Mouse (Mus musculus) left cerebral cortex, adult 9 months (tissue): ENCODE data around the gene Inip.
"Not testable (repeated sequence)": the region's sequence is repeated elsewhere in the genome, so short reads cannot be mapped to it uniquely, and the experiment has no call there.

Experiments
- DNase-seq, 2 experiments: peaks; one replicate each; pipeline ENCODE4 v3.0.0; 2022; ENCODE audit warnings: low spot score in 2 of 2

Inip gene

GRCm38 (mm10) chr4:59808396-59808795 is 7.0 kb upstream of the Inip start:
- no peak for DNase-seq

DNA sequence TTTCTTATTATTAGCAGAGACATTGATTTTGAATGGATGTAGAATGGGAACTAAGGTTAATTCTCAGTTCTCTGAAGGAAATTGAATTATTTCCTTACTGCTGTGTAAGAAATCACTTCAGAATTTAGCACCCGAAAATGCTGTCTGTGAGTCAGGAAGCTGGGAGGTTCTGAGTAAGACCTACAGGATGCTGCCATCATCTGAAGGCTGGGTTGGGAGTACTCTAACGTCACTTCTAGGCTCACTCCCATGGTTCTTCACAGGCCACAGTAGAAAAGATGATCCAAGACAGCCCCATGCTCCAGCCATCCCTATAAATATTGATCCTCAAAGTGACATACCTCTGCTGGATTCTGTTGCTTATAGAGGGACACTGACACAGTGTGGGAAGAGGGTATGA is 6.1 kb upstream of the Inip start:
- no peak for DNase-seq

- no peak for DNase-seq
Measured at GRCm38 (mm10) chr4:59806879-59807195, 5.4 kb upstream of the Inip start.

- DNase-seq: no peak
Measured at GRCm38 (mm10) chr4:59805968-59806878, 4.8 kb upstream of the Inip start.

- peak in 1 of 2 experiments; percentile 90 for DNase-seq
Measured at GRCm38 (mm10) chr4:59805181-59805967, 4.0 kb upstream of the Inip start, which contains the start of gene Snx30. Snx30 (plus strand) TSS chr4:59805840.

GRCm38 (mm10) chr4:59804754-59805153 is 3.4 kb upstream of the Inip start:
- DNase-seq: no peak

DNA sequence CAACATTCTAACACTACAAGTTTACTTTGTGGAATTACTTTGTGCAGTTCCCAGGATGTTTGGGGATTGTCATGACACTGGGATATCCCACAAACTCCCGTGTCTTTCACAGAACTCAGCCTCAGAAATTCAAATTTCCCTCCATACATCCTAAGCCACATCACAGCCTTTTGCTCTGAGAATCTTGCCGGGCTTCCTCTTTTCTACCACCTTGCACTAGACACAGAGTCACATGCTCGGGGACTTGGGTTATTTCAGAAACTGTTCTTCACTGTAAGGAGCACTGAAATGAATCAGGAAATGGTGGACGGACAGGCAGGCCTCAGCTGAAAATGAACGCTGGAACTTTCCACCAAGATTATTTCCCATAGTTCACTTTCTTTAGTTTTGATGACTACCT is 2.0 kb upstream of the Inip start:
- no peak for DNase-seq

DNA sequence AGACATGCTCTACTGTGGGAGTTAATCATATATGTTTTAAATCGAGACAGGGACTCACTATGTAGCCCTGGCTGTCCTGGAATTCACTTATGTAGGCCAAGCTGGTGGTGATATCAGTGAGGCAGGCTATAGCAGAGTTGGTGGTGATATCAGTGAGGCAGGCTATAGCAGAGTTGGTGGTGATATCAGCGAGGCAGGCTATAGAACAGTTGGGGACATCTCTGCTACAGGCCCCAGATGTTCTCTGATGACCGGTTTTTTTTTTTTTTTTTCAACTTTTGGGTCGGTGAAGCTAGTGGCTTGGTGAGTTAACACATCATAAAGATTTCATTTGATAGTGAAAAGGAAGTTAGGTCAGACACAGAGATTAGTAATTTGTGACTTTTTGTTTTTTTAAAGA is 1.4 kb upstream of the Inip start:
- DNase-seq: no peak

DNA sequence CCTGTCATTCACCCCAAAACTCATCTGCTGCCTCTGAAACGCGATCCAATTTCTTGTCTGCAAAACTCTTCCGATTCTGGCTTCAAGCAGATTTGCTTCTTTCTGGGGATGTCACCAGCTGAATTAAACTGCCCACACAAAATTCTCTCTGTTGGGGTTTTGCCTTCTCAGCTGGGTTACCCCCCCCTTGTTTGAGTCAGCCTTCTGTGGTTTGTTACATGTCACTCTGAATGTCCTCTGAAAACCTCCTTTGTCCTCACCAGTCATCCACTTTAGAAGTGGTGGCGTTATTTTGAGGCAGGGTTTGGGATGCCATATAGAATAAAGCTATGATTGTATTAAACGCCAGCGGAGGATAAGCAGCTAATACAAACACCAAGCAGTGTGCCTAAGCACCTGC is 718 bp upstream of the Inip start:
- no peak for DNase-seq

DNA sequence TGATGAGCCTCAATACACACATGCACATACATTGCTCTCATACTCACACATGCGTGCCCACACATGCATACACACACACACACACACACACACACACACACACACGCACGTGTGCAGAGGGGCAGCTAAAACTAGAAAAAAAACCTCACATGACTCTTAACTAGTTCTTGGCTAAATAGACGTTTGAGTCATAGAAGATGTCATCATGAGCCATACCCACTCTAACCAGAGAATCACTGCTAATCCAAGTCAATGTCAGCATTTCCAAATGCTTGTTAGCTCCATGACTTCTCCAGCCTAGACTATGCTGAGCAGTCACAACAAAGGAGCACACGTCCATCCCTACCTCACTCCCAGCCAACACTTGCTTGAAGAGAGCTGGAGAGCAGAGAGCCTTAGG is 1.2 kb downstream of the Inip start:
- DNase-seq: no peak

DNA sequence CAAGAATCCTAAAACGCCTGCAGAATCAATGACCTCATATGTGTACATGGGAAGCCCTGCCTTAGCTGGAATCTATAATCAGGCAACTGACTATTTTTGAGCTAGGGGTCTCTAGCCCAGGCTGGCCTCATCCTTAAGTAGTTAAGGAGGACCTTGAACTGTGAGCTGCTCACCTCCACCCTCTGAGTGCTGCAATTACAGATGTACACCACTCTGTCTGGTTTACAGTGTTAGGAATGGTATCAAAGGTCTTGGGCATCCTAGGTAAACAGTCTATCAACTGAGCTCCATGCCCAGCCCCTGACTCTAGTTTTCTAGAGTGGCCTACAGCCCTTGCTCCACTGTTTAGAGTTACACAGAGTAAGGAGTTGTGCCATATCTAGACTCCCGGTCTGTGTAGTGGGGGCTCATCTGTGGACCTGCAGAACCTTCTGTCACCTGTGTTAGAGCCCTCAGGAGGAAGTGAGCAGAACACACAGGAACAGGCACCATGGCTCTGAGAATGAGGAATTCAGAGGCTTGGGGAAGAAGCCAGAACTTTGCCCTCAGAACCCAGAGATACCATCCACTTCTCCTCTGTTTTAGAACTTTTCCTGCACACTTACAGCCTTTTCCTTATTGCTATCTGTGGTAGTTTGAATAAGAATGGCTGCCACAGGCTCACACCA is 5.5 kb downstream of the Inip start:
- no peak for DNase-seq

DNA sequence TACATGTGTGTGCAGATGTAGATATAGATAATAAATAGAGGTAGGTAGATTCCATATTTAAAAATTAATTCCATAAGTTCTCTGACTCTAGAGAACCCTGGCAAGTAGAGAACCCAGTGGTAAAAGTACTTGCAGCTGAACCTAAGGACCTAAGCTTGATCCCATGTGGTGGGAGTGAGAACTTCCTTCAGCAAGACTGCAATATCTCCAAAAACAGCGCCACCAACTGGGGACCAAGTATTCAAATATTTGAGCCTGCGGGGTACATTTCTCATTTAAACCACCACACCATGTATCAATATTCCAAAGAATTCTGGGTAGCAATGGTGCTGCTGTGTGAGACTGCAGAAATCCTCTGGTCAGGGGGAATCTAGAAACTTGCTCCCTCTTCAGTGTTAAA is 7.3 kb downstream of the Inip start:
- DNase-seq: no peak

GRCm38 (mm10) chr4:59793626-59794025 is 7.8 kb downstream of the Inip start:
- DNase-seq: not testable (repeated sequence)

DNA sequence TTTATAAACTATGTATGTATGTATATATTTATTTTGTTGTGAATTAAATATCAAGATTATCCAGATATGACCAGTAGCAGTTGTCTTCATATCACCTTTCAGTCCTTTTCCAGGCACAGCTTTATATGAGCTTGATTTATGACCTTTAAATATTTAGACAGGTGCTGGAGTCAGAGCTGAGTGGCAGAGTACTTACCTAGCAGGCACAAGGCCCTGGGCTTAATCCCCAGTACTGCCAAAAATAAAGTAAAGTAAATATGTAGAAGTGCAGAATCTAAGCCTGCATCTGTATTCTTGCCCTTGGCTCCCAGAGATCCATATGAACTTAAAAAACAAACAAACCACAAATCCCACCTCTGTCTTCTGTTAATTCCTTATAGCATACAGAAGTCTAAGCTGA is 12.4 kb downstream of the Inip start:
- no peak for DNase-seq

GRCm38 (mm10) chr4:59787126-59787525 is 14.3 kb downstream of the Inip start:
- no peak for DNase-seq

DNA sequence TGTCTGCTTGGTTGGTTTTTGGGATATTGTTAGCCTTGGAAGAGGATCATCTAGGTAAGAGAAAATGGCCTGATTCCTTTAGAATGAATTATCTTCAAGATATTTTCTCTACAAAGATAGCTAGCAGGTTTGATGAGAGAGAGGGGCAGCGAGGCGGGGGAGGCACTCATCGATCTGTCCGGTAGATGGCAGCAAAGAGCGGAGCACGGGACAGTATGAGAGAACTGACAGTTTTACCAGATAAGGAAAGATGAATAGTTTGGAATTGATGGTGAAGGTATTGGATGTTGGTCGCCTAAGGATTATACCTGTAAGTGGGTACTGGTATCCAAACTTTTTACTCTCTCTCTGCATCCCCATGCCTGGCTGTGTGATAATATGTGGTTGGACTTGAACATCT is 14.7 kb downstream of the Inip start:
- DNase-seq: peak in 1 of 2 experiments; percentile 82

DNA sequence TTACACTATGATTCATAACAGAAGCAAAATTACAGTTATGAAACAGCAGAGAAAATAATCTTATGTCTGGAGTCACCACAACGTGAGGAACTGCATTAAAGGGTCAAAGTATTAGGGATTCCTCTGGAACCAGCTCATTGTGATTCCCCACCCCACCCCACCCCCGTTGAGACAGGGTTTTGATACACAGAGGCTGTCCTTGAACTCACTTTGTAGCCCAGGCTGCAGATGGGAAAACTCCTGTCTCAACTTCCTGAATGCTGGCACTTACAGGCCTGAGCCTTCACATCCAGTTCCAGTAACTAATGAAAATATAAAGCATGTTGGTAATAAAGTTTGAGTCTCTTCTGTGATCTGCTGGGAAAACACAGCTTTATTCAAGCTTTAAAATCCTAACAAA is 16.0 kb downstream of the Inip start:
- DNase-seq: no peak

DNA sequence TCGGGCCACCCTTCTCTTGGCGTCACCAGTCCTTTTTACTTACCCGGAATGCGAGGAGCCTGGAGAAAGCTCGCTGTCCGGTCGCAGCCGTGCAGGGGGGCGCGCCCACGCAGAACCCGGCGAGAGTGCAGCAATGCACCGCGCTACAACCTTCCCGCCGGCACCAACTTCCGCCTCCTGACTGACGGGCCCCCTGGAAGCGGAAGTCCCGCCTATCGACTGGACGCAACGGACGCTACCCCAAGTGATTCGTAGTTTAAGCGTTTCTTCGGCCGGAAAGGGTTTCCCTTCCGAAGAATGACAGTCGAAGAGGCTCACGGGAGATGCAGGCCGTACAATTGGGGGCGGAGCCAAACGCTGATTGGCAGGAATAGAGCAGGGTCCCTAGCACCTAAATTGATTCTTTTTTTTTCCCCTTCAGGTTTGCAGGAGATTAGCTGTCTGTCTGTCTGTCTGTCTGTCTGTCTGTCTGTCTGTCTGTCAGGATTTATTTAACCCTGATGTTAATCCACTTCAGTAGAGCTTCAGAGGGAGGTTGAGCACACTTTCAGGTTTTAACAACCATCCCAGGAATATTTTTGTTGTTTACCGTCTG is 17.6 kb downstream of the Inip start:
- peak; percentile 93 to 97 for DNase-seq

GRCm38 (mm10) chr4:59782853-59783684 is 18.3 kb downstream of the Inip start:
- peak in 1 of 2 experiments; percentile 38 for DNase-seq

- DNase-seq: no peak
Measured at GRCm38 (mm10) chr4:59780568-59780967, 20.8 kb downstream of the Inip start.

- DNase-seq: no peak
Measured at GRCm38 (mm10) chr4:59777828-59778227, 23.6 kb downstream of the Inip start.
